Mouse (Mus musculus): ENCODE data around the gene Katnbl1.
A peak's percentile ranks its signal among the peaks of the same experiment; 100 is the strongest.

Katnbl1 gene

GRCm38 (mm10) chr2:112378973-112379898, at the start of gene Katnbl1:
Katnbl1 (plus strand) TSS chr2:112379211.
- peak; percentile 97 for DNase-seq (ENCODE audit: low read depth, low spot score)

- no peak for DNase-seq (ENCODE audit: low read depth, low spot score)
These were observed 46.7 kb upstream of the Katnbl1 start for GRCm38 (mm10) chr2:112332051-112332898.

GRCm38 (mm10) chr2:112337211-112337610, 41.8 kb upstream of the Katnbl1 start:
- no peak for DNase-seq (ENCODE audit: low read depth, low spot score)

GRCm38 (mm10) chr2:112339736-112340135, 39.3 kb upstream of the Katnbl1 start:
- peak; percentile 49 for DNase-seq (ENCODE audit: low read depth, low spot score)

GRCm38 (mm10) chr2:112341117-112341516, 37.9 kb upstream of the Katnbl1 start:
- no peak for DNase-seq (ENCODE audit: low read depth, low spot score)

GRCm38 (mm10) chr2:112348246-112348645, 30.8 kb upstream of the Katnbl1 start:
- no peak for DNase-seq (ENCODE audit: low read depth, low spot score)

GRCm38 (mm10) chr2:112353685-112354455, 25.1 kb upstream of the Katnbl1 start:
- DNase-seq (ENCODE audit: low read depth, low spot score), result no peak

- DNase-seq (ENCODE audit: low read depth, low spot score), result no peak
These were observed 19.4 kb upstream of the Katnbl1 start for GRCm38 (mm10) chr2:112359611-112360010.

GRCm38 (mm10) chr2:112360012-112360780, 18.8 kb upstream of the Katnbl1 start:
- DNase-seq (ENCODE audit: low read depth, low spot score), result no peak

- no peak for DNase-seq (ENCODE audit: low read depth, low spot score)
These were observed 18.2 kb upstream of the Katnbl1 start for GRCm38 (mm10) chr2:112360781-112361169.

- DNase-seq (ENCODE audit: low read depth, low spot score), result peak; percentile 20
These were observed 11.8 kb upstream of the Katnbl1 start for GRCm38 (mm10) chr2:112367222-112367621.

GRCm38 (mm10) chr2:112367726-112368673, 11.0 kb upstream of the Katnbl1 start, which contains the start of gene Emc4:
Emc4 (minus strand) TSS chr2:112368027.
- DNase-seq (ENCODE audit: low read depth, low spot score), result peak; percentile 91

GRCm38 (mm10) chr2:112369941-112370340, 9.1 kb upstream of the Katnbl1 start:
- DNase-seq (ENCODE audit: low read depth, low spot score), result no peak

GRCm38 (mm10) chr2:112373141-112373540, 5.9 kb upstream of the Katnbl1 start:
- DNase-seq (ENCODE audit: low read depth, low spot score), result no peak

- DNase-seq (ENCODE audit: low read depth, low spot score), result no peak
These were observed 4.4 kb upstream of the Katnbl1 start for GRCm38 (mm10) chr2:112374610-112375009.

- DNase-seq (ENCODE audit: low read depth, low spot score), result no peak
These were observed 1.1 kb downstream of the Katnbl1 start for GRCm38 (mm10) chr2:112380131-112380530.

GRCm38 (mm10) chr2:112381219-112381618, 2.2 kb downstream of the Katnbl1 start:
- DNase-seq (ENCODE audit: low read depth, low spot score), result no peak

GRCm38 (mm10) chr2:112390843-112391242, 11.8 kb downstream of the Katnbl1 start:
- DNase-seq (ENCODE audit: low read depth, low spot score), result no peak

GRCm38 (mm10) chr2:112391346-112392000, 12.5 kb downstream of the Katnbl1 start:
- no peak for DNase-seq (ENCODE audit: low read depth, low spot score)
